Mouse (Mus musculus) CD4-positive helper T cell, adult 2 months (primary cell): Measurements from ENCODE around the gene Erich6b.

ENCODE experiments used
- DNase-seq: peaks from one replicate; pipeline ENCODE4 v3.0.0-alpha.2; 2012; ENCODE audit warnings: low read depth, missing footprints, low spot score

Erich6b gene

GRCm38 (mm10) chr14:75706647-75707046, 64.6 kb downstream of the Erich6b start:
- no peak for DNase-seq

- DNase-seq: no peak
These were observed 65.7 kb downstream of the Erich6b start for GRCm38 (mm10) chr14:75707771-75708170.

- DNase-seq: no peak
These were observed 66.9 kb downstream of the Erich6b start for GRCm38 (mm10) chr14:75708986-75709385.

- DNase-seq: no peak
These were observed 69.7 kb downstream of the Erich6b start for GRCm38 (mm10) chr14:75711731-75712130.

- no peak for DNase-seq
These were observed 70.6 kb downstream of the Erich6b start for GRCm38 (mm10) chr14:75712687-75713086.

- DNase-seq: peak; percentile 3
These were observed 71.6 kb downstream of the Erich6b start for GRCm38 (mm10) chr14:75713661-75714060.

- DNase-seq: no peak
These were observed 74.4 kb downstream of the Erich6b start for GRCm38 (mm10) chr14:75716410-75716809.
